Comparison of ENCODE assay signal across 23 mouse cellular contexts in genomic region chr4:41641199-41641822, GRCm38 (mm10). TPM values are rescaled to one million over a fixed set of nuclear protein-coding genes. Genes with fewer than 3 reads are reported as not detected.
DNase-seq lines count a peak whose midpoint lies in the region; ATAC-seq and TF ChIP-seq lines count a peak whose summit lies in the region.
"Had no signal": no experiment of that assay in that cellular context is flagged by ENCODE, and none has a peak within 500 bp of the region (broad histone marks: within the 10 kb centered on the region; RNA-seq: fewer than 3 reads in every experiment).

No protein-coding gene starts in this region.

- no peaks in the 10 kb centered on the region for H3K9me3 ChIP-seq in heart, embryonic 10.5 days
- no peaks in the 10 kb centered on the region for H3K9me3 ChIP-seq in midbrain, embryonic 11.5 days (ENCODE audit: control insufficient read depth, low read length)
- H3K9me3 ChIP-seq in midbrain, embryonic 14.5 days (ENCODE audit: control insufficient read depth, low read length) = no peaks in the 10 kb centered on the region
- H3K9me3 ChIP-seq in neural tube, embryonic 13.5 days = no peaks in the 10 kb centered on the region
- 0 out of 2 replicates have a peak, but pooled peaks cover 2% of the 10 kb centered on the region for H3K9me3 ChIP-seq in kidney, embryonic 14.5 days (ENCODE audit: control insufficient read depth, low read length)
- H3K9me3 ChIP-seq: forebrain, embryonic 10.5 days; forebrain, embryonic 13.5 days; heart, embryonic 12.5 days; heart, embryonic 15.5 days; hindbrain, embryonic 12.5 days had no signal

- peak; percentile 66 for DNase-seq in heart, embryonic 10.5 days (ENCODE audit: low spot score)
- no peak for DNase-seq in heart, postnatal 14 days
- DNase-seq in midbrain, embryonic 11.5 days (ENCODE audit: low spot score, missing footprints) = peak; percentile 79
- no peak for DNase-seq in midbrain, embryonic 14.5 days
- DNase-seq in neural tube, embryonic 10.5 days (ENCODE audit: extremely low spot score, low spot score) = no peak
- DNase-seq: adrenal gland, adult 2 months; adrenal gland, postnatal 14 days; cerebellum, adult 18-20 months; cerebellum, adult 9-11 months; gastrocnemius, postnatal 10 days; gastrocnemius, postnatal 36 days; heart, postnatal 10 days; heart, postnatal 4 days had no signal

- H3K27ac ChIP-seq in heart, embryonic 10.5 days = no peak overlapping the region
- no peak overlapping the region for H3K27ac ChIP-seq in midbrain, embryonic 11.5 days (ENCODE audit: low read depth, low read length)
- H3K27ac ChIP-seq in midbrain, embryonic 14.5 days (replicated peaks; ENCODE audit: low read depth, low read length) = no peak overlapping the region
- H3K27ac ChIP-seq in neural tube, embryonic 13.5 days (replicated peaks) = 0 out of 2 replicates have a peak overlapping the region, but pooled peaks have one; percentile 42
- H3K27ac ChIP-seq in olfactory bulb, adult 2 months (ENCODE audit: insufficient read depth, low read depth, low read length) = peak overlapping the region; percentile 32; the same call in 1 of the 2 replicates
- H3K27ac ChIP-seq in kidney, embryonic 14.5 days (ENCODE audit: low read depth, low read length) = no peak overlapping the region
- H3K27ac ChIP-seq: forebrain, embryonic 13.5 days; heart, embryonic 15.5 days had no signal

- no peak for TF ChIP-seq CTCF in olfactory bulb, adult 2 months (IDR thresholded peaks at IDR 0.05; ENCODE audit: insufficient read depth, low read depth, low read length)

- no peak for ATAC-seq in midbrain, embryonic 11.5 days (ENCODE audit: low FRiP score)
- ATAC-seq in midbrain, embryonic 14.5 days (ENCODE audit: low FRiP score, low TSS enrichment) = no peak
- no peak for ATAC-seq in neural tube, embryonic 13.5 days (ENCODE audit: low read depth)
- no peak for ATAC-seq in kidney, embryonic 14.5 days (ENCODE audit: low FRiP score, low TSS enrichment)
- ATAC-seq: CD4-positive, CD25-positive, alpha-beta regulatory T cell, adult 4 months had no signal

- no peak overlapping the region for H3K4me2 ChIP-seq in midbrain, embryonic 11.5 days
- no peak overlapping the region for H3K4me2 ChIP-seq in midbrain, embryonic 14.5 days (ENCODE audit: low read length)
- H3K4me2 ChIP-seq in neural tube, embryonic 13.5 days = no peak overlapping the region
- no peak overlapping the region for H3K4me2 ChIP-seq in kidney, embryonic 14.5 days (replicated peaks; ENCODE audit: low read depth, low read length)

- H3K4me1 ChIP-seq in heart, embryonic 10.5 days = peaks cover 28% of the 10 kb centered on the region
- H3K4me1 ChIP-seq in midbrain, embryonic 11.5 days (ENCODE audit: control insufficient read depth, insufficient read depth, low read length) = peaks cover 21% of the 10 kb centered on the region
- H3K4me1 ChIP-seq in midbrain, embryonic 14.5 days (ENCODE audit: control insufficient read depth, insufficient read depth, low read length) = peaks cover 31% of the 10 kb centered on the region
- peaks cover 48% of the 10 kb centered on the region for H3K4me1 ChIP-seq in neural tube, embryonic 13.5 days (replicated peaks)
- H3K4me1 ChIP-seq in olfactory bulb, adult 2 months (ENCODE audit: control insufficient read depth, insufficient read depth, low read length) = peaks cover 35% of the 10 kb centered on the region
- H3K4me1 ChIP-seq in kidney, embryonic 14.5 days (ENCODE audit: control insufficient read depth, insufficient read depth, low read length) = peaks cover 18% of the 10 kb centered on the region

- no peak overlapping the region for H3K9ac ChIP-seq in midbrain, embryonic 11.5 days (ENCODE audit: low read length)
- no peak overlapping the region for H3K9ac ChIP-seq in midbrain, embryonic 14.5 days (replicated peaks; ENCODE audit: low read length)
- no peak overlapping the region for H3K9ac ChIP-seq in neural tube, embryonic 13.5 days
- no peak overlapping the region for H3K9ac ChIP-seq in kidney, embryonic 14.5 days (ENCODE audit: low read depth, low read length)
- H3K9ac ChIP-seq: forebrain, embryonic 13.5 days; heart, embryonic 12.5 days; heart, embryonic 15.5 days; hindbrain, embryonic 12.5 days had no signal

- TF ChIP-seq POLR2A in olfactory bulb, adult 2 months (IDR thresholded peaks at IDR 0.05; ENCODE audit: insufficient read depth, low read depth, low read length) = no peak

- H3K4me3 ChIP-seq in heart, embryonic 10.5 days = no peak overlapping the region
- H3K4me3 ChIP-seq in midbrain, embryonic 11.5 days (ENCODE audit: low read depth, low read length) = no peak overlapping the region
- no peak overlapping the region for H3K4me3 ChIP-seq in midbrain, embryonic 14.5 days (replicated peaks; ENCODE audit: low read depth, low read length)
- H3K4me3 ChIP-seq in neural tube, embryonic 13.5 days = no peak overlapping the region
- H3K4me3 ChIP-seq in olfactory bulb, adult 2 months (ENCODE audit: insufficient read depth, low read depth, low read length) = no peak overlapping the region
- no peak overlapping the region for H3K4me3 ChIP-seq in kidney, embryonic 14.5 days (ENCODE audit: low read length)
- H3K4me3 ChIP-seq: heart, embryonic 15.5 days; hindbrain, embryonic 12.5 days had no signal

- intact Hi-C loops in heart, postnatal 14 days (cut with DNase I) = no loop called here

- WGBS in heart, embryonic 10.5 days = 87% methylated on average over 6 of the region's 6 CpGs
- 84% methylated on average over 6 of the region's 6 CpGs for WGBS in midbrain, embryonic 11.5 days
- WGBS in midbrain, embryonic 14.5 days = 76% methylated on average over 6 of the region's 6 CpGs
- WGBS in neural tube, embryonic 13.5 days = 65% methylated on average over 6 of the region's 6 CpGs
- WGBS in olfactory bulb, adult 2 months = 51% methylated on average over 6 of the region's 6 CpGs
- WGBS in kidney, embryonic 14.5 days = 81% methylated on average over 6 of the region's 6 CpGs

- peaks cover 29% of the 10 kb centered on the region for H3K27me3 ChIP-seq in heart, embryonic 10.5 days (ENCODE audit: insufficient read depth, poor library complexity, severe bottlenecking)
- peaks cover 2% of the 10 kb centered on the region; the same call in 1 of the 2 replicates for H3K27me3 ChIP-seq in midbrain, embryonic 11.5 days (ENCODE audit: control insufficient read depth, insufficient read depth, low read length)
- no peaks in the 10 kb centered on the region for H3K27me3 ChIP-seq in midbrain, embryonic 14.5 days (ENCODE audit: control insufficient read depth, insufficient read depth, low read length)
- no peaks in the 10 kb centered on the region for H3K27me3 ChIP-seq in neural tube, embryonic 13.5 days
- H3K27me3 ChIP-seq in kidney, embryonic 14.5 days (ENCODE audit: control insufficient read depth, insufficient read depth, low read length) = no peaks in the 10 kb centered on the region
- H3K27me3 ChIP-seq: hindbrain, embryonic 12.5 days had no signal

- H3K36me3 ChIP-seq in heart, embryonic 10.5 days = peaks cover 6% of the 10 kb centered on the region; the same call in 1 of the 2 replicates
- no peaks in the 10 kb centered on the region for H3K36me3 ChIP-seq in midbrain, embryonic 11.5 days (ENCODE audit: control insufficient read depth, insufficient read depth, low read length)
- H3K36me3 ChIP-seq in midbrain, embryonic 14.5 days (ENCODE audit: control insufficient read depth, insufficient read depth, low read length) = peaks cover 4% of the 10 kb centered on the region; the same call in 1 of the 2 replicates
- H3K36me3 ChIP-seq in neural tube, embryonic 13.5 days = peaks cover 11% of the 10 kb centered on the region
- no peaks in the 10 kb centered on the region for H3K36me3 ChIP-seq in kidney, embryonic 14.5 days (ENCODE audit: control insufficient read depth, insufficient read depth, low read length)
- H3K36me3 ChIP-seq: heart, embryonic 12.5 days; heart, embryonic 15.5 days had no signal

RNA-seq across cellular contexts. Expression of gene Enho, which starts 1.2 kb away (rescaled TPM):
- polyA plus RNA-seq in heart, embryonic 10.5 days (2016; fragmentation: Nextera tagmentation; extraction: Ambion mirVana) = 5.3 and 8.9 TPM in 2 replicates
- total RNA-seq in heart, postnatal 14 days (2021) = 1 to 10 TPM; 4.3 to 4.6 TPM
- 30.4 and 32.9 TPM in 2 replicates for polyA plus RNA-seq in midbrain, embryonic 11.5 days (2014; fragmentation: Nextera tagmentation; extraction: Ambion mirVana)
- polyA plus RNA-seq in midbrain, embryonic 14.5 days (2014; fragmentation: Nextera tagmentation; extraction: Ambion mirVana) = 121 and 154 TPM in 2 replicates
- 79.3 and 81.9 TPM in 2 replicates for polyA plus RNA-seq in neural tube, embryonic 13.5 days (2015; fragmentation: Nextera tagmentation; extraction: Ambion mirVana)
- polyA plus RNA-seq in olfactory bulb, adult 2 months (2012; ENCODE audit: insufficient read depth, insufficient read length, low replicate concordance, missing spikeins) = not detected in 2 replicates
- 23.2 and 23.5 TPM in 2 replicates for polyA plus RNA-seq in kidney, embryonic 14.5 days (2014; fragmentation: Nextera tagmentation; extraction: Ambion mirVana)
- polyA plus RNA-seq: CD4-positive, CD25-positive, alpha-beta regulatory T cell, adult 4 months had no signal

RNA-seq across cellular contexts. Expression of gene Cntfr, which starts 55.6 kb away (rescaled TPM):
- polyA plus RNA-seq in heart, embryonic 10.5 days (2016; fragmentation: Nextera tagmentation; extraction: Ambion mirVana) = 2.6 and 8.9 TPM in 2 replicates
- 1 to 10 TPM; 2.0 to 5.1 TPM for total RNA-seq in heart, postnatal 14 days (2021)
- polyA plus RNA-seq in midbrain, embryonic 11.5 days (2014; fragmentation: Nextera tagmentation; extraction: Ambion mirVana) = 25.7 and 33.8 TPM in 2 replicates
- 23.9 and 46.8 TPM in 2 replicates for polyA plus RNA-seq in midbrain, embryonic 14.5 days (2014; fragmentation: Nextera tagmentation; extraction: Ambion mirVana)
- polyA plus RNA-seq in neural tube, embryonic 13.5 days (2015; fragmentation: Nextera tagmentation; extraction: Ambion mirVana) = 28.9 and 29.7 TPM in 2 replicates
- not detected in 2 replicates for polyA plus RNA-seq in olfactory bulb, adult 2 months (2012; ENCODE audit: insufficient read depth, insufficient read length, low replicate concordance, missing spikeins)
- 16.6 and 31.5 TPM in 2 replicates for polyA plus RNA-seq in kidney, embryonic 14.5 days (2014; fragmentation: Nextera tagmentation; extraction: Ambion mirVana)
- total RNA-seq: MEL had no signal
- polyA plus RNA-seq: CD4-positive, CD25-positive, alpha-beta regulatory T cell, adult 4 months had no signal

RNA-seq across cellular contexts. Expression of gene Il11ra1, which starts 58.5 kb away (rescaled TPM):
- 144 and 147 TPM in 2 replicates for polyA plus RNA-seq in heart, embryonic 10.5 days (2016; fragmentation: Nextera tagmentation; extraction: Ambion mirVana)
- total RNA-seq in heart, postnatal 14 days (2021) = 10 to 100 TPM; 56.9 to 61.0 TPM
- polyA plus RNA-seq in midbrain, embryonic 11.5 days (2014; fragmentation: Nextera tagmentation; extraction: Ambion mirVana) = 55.2 and 57.9 TPM in 2 replicates
- 28.1 and 32.1 TPM in 2 replicates for polyA plus RNA-seq in midbrain, embryonic 14.5 days (2014; fragmentation: Nextera tagmentation; extraction: Ambion mirVana)
- 53.6 and 60.2 TPM in 2 replicates for polyA plus RNA-seq in neural tube, embryonic 13.5 days (2015; fragmentation: Nextera tagmentation; extraction: Ambion mirVana)
- polyA plus RNA-seq in olfactory bulb, adult 2 months (2012; ENCODE audit: insufficient read depth, insufficient read length, low replicate concordance, missing spikeins) = not detected in 2 replicates
- 122 and 125 TPM in 2 replicates for polyA plus RNA-seq in kidney, embryonic 14.5 days (2014; fragmentation: Nextera tagmentation; extraction: Ambion mirVana)

Comparison
In these comparisons a context has a peak if more than half of its experiments do, and no peak if none do; other contexts are left out.
1. DNase-seq: peak in heart, embryonic 10.5 days (single experiment) and midbrain, embryonic 11.5 days (single experiment); none in heart, postnatal 14 days (0 of 2), midbrain, embryonic 14.5 days (single experiment) and neural tube, embryonic 10.5 days (single experiment).
2. H3K27ac ChIP-seq: peak in neural tube, embryonic 13.5 days (single experiment) and olfactory bulb, adult 2 months (single experiment); none in heart, embryonic 10.5 days (single experiment), midbrain, embryonic 11.5 days (single experiment), midbrain, embryonic 14.5 days (single experiment) and kidney, embryonic 14.5 days (single experiment).
3. RNA of gene Il11ra1, which starts 58.5 kb away (polyA plus RNA-seq): 144 to 147 TPM in heart, embryonic 10.5 days, 122 to 125 TPM in kidney, embryonic 14.5 days, 55.2 to 57.9 TPM in midbrain, embryonic 11.5 days, 53.6 to 60.2 TPM in neural tube, embryonic 13.5 days and 28.1 to 32.1 TPM in midbrain, embryonic 14.5 days; not detected in olfactory bulb, adult 2 months; every median in the first group is over 10 times any median in the second.